Mouse (Mus musculus): Measurements from ENCODE around the gene Zfp202. TPM values are rescaled to one million over a fixed set of nuclear protein-coding genes. Genes with fewer than 3 reads are reported as not detected.

The Zfp202 gene
- polyA plus RNA-seq (2012; rRNA removed), result 0.66 and 0.77 TPM in 2 replicates

DNA sequence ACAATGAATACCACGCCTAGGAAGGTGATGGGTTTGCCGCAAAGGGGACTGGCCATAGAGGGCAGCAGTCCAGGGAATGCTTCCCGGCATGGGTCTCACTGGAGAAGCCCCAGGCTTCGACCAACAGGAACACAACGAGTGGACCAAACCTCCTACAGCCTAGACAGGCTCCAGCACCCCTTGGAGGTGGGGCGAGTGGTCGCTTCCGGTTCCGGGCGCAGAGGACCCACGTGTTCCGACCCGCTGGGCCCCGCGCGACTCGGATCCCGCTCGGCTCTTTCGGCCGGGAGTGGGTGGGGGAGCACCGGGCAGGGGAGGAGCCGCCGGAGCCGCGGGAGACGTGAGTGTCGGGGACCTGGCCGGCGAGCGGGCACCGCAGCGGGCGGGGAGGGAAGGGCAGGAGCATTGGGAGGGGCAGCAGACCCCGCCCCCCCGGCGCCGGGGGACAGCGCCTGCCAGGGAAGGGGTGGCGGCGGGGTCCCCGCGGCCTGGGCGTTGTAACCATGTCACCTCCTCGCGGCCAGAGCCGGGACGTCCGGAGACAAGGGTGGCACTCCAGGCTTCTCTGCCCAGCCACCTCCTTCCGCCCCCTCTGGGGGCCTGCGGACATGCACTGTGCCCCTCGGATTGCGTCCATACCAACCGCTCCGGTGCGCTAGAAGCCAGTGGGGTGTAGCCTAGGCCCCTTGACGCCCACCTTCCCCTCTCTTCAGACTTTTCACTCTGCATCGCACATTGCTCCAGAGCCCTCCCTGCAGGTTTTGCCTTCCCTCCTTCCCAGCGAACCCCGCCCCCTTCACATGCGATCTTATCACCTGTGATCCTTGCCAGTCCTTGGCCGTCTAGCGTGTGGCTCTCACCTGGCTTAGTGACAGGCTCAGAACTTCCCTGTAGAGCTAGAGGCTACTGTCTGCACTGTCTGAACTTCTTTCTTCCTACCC is at the start of gene Zfp202:
Gene Zfp202 (plus strand): TSS at position 219 of the 941 bp plus-strand sequence.

GRCm38 (mm10) chr9:40180620-40181019 is 11.5 kb upstream of the Zfp202 start, which contains the start of gene Olfr986:
Gene Olfr986 (plus strand): TSS chr9:40180920.

Other genes with a start within 250 kb of the Zfp202 start
- not detected in 2 replicates for gene Olfr975, start 240.3 kb upstream of the Zfp202 start, polyA plus RNA-seq (2012; rRNA removed)
- gene Olfr976, start 231.2 kb upstream of the Zfp202 start, polyA plus RNA-seq (2012; rRNA removed), result not detected in 2 replicates
- gene Olfr978, start 200.2 kb upstream of the Zfp202 start, polyA plus RNA-seq (2012; rRNA removed), result not detected in 2 replicates
- not detected in 2 replicates for gene Olfr979, start 188.9 kb upstream of the Zfp202 start, polyA plus RNA-seq (2012; rRNA removed)
- gene Olfr980, start 182.7 kb upstream of the Zfp202 start, polyA plus RNA-seq (2012; rRNA removed), result not detected in 2 replicates
- not detected in 2 replicates for gene Olfr981, start 170.9 kb upstream of the Zfp202 start, polyA plus RNA-seq (2012; rRNA removed)
- not detected in 2 replicates for gene Olfr982, start 118.5 kb upstream of the Zfp202 start, polyA plus RNA-seq (2012; rRNA removed)
- not detected in 2 replicates for gene Olfr983, start 98.7 kb upstream of the Zfp202 start, polyA plus RNA-seq (2012; rRNA removed)
- not detected in 2 replicates for gene Olfr984, start 78.1 kb upstream of the Zfp202 start, polyA plus RNA-seq (2012; rRNA removed)
- not detected in 2 replicates for gene Olfr985, start 62.1 kb upstream of the Zfp202 start, polyA plus RNA-seq (2012; rRNA removed)
- not detected in 2 replicates for gene Tmem225, start 44.2 kb upstream of the Zfp202 start, polyA plus RNA-seq (2012; rRNA removed)
- not detected in 2 replicates for gene Olfr986, start 11.4 kb upstream of the Zfp202 start, polyA plus RNA-seq (2012; rRNA removed)
- gene Scn3b, start 76.9 kb downstream of the Zfp202 start, polyA plus RNA-seq (2012; rRNA removed), result 0.05 and 0.44 TPM in 2 replicates